Mouse (Mus musculus): ENCODE results near the gene Aldh4a1.

Aldh4a1 gene

GRCm38 (mm10) chr4:139592895-139593294 lies 29.8 kb upstream of the Aldh4a1 start:
- DNase-seq, result no peak

DNA sequence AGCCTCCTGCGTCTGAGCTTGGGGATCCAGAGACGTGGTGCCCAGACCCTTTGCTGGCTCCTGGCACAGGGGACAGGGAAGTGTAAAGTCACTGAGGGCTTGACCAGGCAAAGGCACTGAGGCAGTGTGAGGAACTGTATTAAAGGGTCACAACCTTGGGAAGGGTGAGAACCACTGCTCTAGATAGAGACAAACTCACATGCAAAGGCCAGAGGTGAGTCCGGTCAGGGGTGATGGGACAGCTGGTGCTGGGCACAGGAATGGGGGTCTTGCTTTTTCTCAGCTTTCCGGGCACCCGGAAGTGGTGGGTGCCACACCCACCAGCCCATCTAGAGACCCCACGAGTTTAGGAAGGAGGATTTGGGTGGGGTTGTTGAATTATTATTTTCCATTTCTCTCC lies 29.3 kb upstream of the Aldh4a1 start:
- no peak for DNase-seq

GRCm38 (mm10) chr4:139594062-139594461 lies 28.6 kb upstream of the Aldh4a1 start:
- DNase-seq, result no peak

- DNase-seq, result no peak
Observed at GRCm38 (mm10) chr4:139596715-139597114, 26.0 kb upstream of the Aldh4a1 start.

DNA sequence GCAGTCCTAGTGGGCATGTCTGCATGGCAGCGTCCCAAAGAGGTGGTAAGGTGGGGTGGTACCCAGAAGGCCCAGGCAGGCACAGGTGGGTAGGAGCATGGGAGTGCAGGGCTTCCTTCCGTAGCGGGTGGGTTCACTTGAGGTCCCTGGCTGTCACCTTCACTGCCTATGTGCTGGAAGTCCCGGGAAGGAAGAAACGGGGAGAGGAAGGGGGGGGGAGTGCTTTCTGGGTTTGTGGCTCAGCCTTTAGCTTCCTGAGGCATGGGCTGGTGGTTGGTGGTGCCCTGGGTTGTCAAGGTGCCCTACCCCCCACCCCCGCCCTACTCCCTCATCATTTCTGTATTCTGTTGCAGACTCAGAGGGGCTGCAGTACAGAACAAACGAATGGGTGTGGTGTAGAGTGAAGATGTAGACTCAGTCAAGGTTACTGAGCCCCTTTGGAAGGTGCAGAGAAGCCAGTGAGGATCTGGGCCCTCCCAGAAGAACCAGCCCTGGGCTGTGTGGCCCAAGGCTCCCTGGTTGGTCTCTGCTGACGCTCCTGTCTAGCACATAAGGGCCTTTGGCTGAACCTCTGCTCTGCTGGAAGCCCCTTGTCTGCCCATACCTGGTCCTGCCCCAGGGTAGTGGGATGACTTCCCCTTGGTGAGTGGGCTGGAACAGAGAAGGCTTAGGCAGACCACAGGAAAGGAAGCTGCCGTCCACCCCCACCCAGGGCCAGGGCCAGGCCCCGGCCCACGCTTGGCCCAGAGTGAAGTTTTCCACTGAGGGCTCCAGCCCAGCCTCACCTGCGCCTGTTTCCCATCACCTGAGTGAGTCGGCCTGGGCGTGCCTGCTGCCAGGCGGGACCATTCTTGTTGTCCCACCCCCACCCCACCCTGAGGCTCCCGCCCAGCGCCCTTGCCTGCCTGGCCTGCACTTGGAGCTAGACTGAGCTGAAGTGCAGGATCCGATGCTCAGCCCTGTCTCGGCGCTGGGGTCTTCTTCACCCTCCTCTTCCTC lies 25.1 kb upstream of the Aldh4a1 start:
- DNase-seq, result peak in 1 of 2 experiments; percentile 32

- DNase-seq, result no peak
Observed at GRCm38 (mm10) chr4:139598356-139598755, 24.3 kb upstream of the Aldh4a1 start.

- DNase-seq, result peak; percentile 50 to 70
Observed at GRCm38 (mm10) chr4:139598950-139599518, 23.6 kb upstream of the Aldh4a1 start.

DNA sequence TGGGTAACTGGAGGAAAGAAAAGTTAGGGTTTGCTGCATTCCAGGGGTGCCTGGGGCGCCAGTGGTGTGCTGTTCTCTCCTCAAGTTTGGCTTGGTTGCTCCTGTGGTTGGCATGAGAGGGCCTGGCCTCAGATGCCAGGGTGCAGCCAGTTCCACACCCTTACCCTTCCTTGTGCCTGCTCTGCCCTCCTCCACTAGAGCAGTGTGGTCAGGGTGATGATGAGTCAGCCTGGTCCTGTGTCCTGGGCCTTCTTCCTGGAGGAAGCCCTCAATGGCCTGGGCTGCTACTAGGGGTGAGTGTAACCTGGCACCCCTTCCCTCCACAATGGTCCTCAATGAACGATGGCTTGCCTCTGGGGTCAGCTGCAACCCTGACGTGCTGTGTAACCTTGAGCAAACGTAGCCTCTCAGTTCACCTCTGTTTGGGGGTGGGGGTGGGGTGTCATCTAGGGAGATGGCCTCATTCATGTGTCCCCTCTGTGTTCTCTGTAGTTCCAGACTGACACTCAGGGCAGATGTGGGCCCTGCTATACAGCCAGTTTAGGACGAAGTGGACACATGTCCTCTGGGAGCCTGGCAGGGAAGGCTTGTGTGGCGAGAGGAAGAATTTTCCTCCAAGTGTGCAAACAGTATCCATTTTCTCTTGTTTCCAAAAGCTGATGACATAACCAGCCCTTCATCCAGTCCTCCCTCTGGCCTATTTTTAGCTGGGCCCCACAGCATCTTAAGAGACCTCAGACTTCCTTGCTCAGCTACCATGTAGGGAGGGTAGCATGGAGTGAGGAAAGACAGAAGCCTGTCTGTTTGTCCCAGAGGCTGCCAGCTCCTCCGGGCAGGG lies 20.9 kb upstream of the Aldh4a1 start:
- DNase-seq, result no peak

- DNase-seq, result no peak
Observed at GRCm38 (mm10) chr4:139602357-139603244, 20.1 kb upstream of the Aldh4a1 start, which contains the start of gene Gm21969. Gm21969 (plus strand) TSS chr4:139603186.

DNA sequence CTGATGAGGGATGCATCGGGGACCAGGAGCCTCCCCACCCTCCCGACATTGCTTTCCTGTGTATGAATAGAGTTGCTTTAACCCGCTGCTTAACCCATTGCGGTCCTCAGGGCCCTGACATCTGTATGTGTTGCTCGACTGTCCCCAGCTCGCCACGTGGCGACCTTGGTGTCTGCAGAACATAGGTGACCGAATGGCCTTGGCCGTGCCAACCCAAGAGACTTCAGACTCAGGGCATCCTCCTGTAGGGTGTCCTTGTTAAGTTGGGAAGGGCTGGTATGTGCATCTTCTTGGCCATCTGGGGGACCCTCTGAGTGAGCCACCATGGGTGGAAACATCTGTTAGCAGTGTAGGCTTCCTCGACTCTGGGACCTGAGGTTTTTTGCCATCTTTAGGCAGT lies 17.4 kb upstream of the Aldh4a1 start:
- DNase-seq, result no peak

GRCm38 (mm10) chr4:139606732-139607131 lies 15.9 kb upstream of the Aldh4a1 start:
- no peak for DNase-seq

- DNase-seq, result no peak
Observed at GRCm38 (mm10) chr4:139608975-139609374, 13.7 kb upstream of the Aldh4a1 start.

DNA sequence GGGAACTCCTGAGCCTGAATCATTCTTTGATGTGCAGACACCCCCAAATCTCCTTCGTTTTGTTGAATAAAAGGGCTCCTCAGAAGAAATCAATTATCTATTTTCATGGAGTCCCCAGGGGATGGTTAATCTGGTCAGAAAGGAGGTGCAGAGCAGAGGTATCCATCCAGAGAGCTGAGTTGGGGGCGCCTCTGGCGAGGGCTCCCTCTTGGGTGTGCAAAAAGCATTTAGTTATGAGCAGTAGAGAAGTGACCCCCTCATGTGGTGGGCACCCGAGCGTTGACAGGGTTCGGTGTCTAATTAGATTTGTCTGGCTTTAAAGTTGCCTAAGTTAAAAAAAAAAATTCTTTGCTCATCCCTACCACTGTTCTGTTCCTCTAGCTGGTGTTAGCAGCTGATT lies 11.7 kb upstream of the Aldh4a1 start:
- DNase-seq, result no peak

DNA sequence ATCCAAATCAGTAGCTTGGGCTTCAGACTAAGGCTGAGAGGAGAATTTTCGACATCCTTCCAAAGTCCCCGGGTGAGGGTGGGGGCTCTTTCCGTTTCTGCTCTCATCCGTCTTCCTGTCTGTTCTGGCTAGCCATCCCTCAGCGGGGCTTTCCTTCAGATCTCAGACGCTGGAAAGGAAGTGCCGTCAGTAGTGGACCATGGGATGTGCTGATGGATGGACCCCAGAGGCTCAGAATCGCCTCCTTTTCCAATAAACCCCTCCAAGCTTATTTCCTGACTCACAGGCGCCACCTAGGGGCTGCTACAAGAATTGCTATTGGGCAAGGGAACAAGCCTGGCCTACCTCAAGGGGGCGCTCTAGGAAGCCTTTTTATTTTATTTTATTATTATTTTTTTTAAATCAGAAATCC lies 11.1 kb upstream of the Aldh4a1 start:
- DNase-seq, result peak in 1 of 2 experiments; percentile 50

- no peak for DNase-seq
Observed at GRCm38 (mm10) chr4:139614524-139615260, 8.0 kb upstream of the Aldh4a1 start.

- DNase-seq, result peak; percentile 65 to 82
Observed at GRCm38 (mm10) chr4:139616276-139617000, 6.2 kb upstream of the Aldh4a1 start.

DNA sequence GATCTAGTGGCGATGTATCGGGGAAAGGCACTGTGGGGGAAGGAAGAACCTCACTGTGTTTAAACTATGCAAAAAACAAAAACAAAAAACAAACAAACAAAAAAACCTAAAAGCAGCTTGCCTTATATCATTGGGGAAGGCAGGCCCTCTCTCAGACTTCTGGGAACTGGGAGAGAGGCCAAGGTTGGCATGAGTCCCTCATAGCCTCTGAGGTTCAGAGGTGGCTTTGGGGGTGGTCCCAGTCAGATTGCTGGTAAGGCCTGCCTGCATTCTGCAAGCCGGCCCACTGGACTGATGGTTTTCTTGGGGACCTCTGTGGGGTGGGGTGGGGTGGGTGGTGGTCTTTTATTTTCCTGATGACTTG lies 5.7 kb upstream of the Aldh4a1 start:
- no peak for DNase-seq

DNA sequence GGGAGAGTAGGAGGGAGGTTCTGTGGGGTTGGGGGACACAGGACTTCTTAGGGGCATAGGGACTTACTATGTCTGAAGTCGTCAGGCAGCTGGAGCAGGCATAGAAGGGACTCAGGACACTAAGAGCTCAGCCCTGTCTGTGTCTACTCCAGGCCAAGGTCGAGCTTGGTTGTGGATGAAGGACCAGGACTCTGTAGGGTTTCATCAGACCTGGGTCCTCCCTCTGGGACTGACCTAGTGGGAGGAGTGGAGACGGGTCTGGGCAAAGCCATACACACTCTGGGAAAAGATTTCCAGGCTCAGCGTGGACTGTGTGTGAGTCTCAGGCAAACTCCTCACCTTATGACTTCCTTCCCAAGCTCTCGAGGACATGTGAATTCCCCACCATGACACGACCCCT lies 2.9 kb upstream of the Aldh4a1 start:
- no peak for DNase-seq

- no peak for DNase-seq
Observed at GRCm38 (mm10) chr4:139623434-139624115, 909 bp downstream of the Aldh4a1 start.

GRCm38 (mm10) chr4:139624116-139624489 lies 1.4 kb downstream of the Aldh4a1 start:
- no peak for DNase-seq
